1 mouse cellular context compared by ENCODE assay signal in the genomic region with DNA sequence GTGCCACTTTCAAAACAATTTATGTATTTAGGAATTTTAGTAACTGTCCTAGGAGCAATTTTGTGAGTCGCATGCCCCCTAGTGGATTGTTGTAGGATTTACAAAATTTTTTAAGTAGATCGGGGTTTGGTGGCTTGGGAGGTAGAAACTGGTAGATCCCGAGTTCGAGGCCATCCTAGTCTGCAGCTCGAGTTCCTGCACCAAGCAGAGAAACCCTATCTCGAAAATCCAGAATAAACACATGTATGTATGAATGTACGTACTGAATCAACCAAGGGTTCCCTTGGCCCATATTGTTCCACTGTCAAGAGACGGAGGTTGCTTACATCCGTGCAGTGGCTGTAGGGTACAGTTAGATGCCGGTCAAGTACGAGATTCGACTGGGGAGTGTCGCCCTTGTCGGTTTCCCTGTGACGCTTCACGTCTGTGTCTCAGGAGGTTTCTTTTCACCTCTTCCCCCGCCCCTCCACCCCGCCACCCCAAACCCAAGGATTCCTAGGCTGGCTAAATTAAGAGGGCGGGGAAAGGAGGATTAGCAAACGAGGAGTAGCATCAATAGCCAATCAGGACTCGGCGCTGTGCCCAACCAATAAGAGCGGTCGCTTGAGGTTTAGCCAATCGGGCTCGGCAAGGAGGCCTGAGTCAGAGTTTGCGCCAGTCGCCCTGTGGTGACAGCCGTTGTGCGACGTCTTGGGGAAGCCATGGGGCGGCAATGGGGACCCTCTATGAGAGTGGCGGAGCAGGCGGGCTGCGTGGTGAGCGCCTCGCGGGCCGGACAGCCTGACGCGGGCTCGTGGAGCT.
TF ChIP-seq lines count a peak whose summit lies in the region.

TSS of gene Tysnd1 (plus strand) at position 645 of the 801 bp plus-strand sequence.

TF ChIP-seq in MEL, 35 proteins besides CTCF, POLR2A, EP300 and RAD21 (continued from another document):
- TF ChIP-seq MEF2A (IDR thresholded peaks at IDR 0.05; ENCODE audit: extremely low read depth, insufficient replicate concordance, low read depth, low read length, poor library complexity, severe bottlenecking) (no peak), E2F4 (IDR thresholded peaks at IDR 0.05; ENCODE audit: borderline replicate concordance, low read depth, low read length) (no peak), RCOR1 (IDR thresholded peaks at IDR 0.05; ENCODE audit: low read depth, low read length) (no peak), SIN3A (IDR thresholded peaks at IDR 0.05; ENCODE audit: low read length) (peak; percentile 98), GATA1 (IDR thresholded peaks at IDR 0.05; ENCODE audit: low read depth, low read length) (no peak), TCF12 (IDR thresholded peaks at IDR 0.05; ENCODE audit: low read depth, low read length) (no peak), ZMIZ1 (IDR thresholded peaks at IDR 0.05; ENCODE audit: low read depth, low read length) (0 out of 2 replicates have a peak, but pooled peaks have one; percentile 44), NRF1 (IDR thresholded peaks at IDR 0.05; ENCODE audit: insufficient read depth, low read depth, low read length, poor library complexity, severe bottlenecking) (peak; percentile 44; the same call in 1 of the 2 replicates), USF1 (IDR thresholded peaks at IDR 0.05; ENCODE audit: low read depth, low read length) (no peak), ELF1 (IDR thresholded peaks at IDR 0.05; ENCODE audit: low read depth, low read length) (peak; percentile 51; the same call in 1 of the 2 replicates), TAL1 (IDR thresholded peaks at IDR 0.05; ENCODE audit: low read length) (no peak), POLR2AphosphoS5 (IDR thresholded peaks at IDR 0.05; ENCODE audit: borderline replicate concordance, low read depth, low read length) (no peak), UBTF (IDR thresholded peaks at IDR 0.05; ENCODE audit: borderline replicate concordance, insufficient read depth, low read depth, low read length) (no peak), SMC3 (IDR thresholded peaks at IDR 0.05; ENCODE audit: low read depth, low read length) (peak; percentile 71)
